Mouse (Mus musculus) E14TG2a.4 (cell line): ENCODE measurements around the gene Gfm2.

Experiments used
- H3K27me3 ChIP-seq: 2 replicates; pipeline ENCODE4 v1.6.1; 2014; ENCODE audit warnings: low read length, control low read depth; ENCODE audit not compliant: insufficient read depth
- H3K36me3 ChIP-seq: 2 replicates; pipeline ENCODE4 v1.6.1; 2014; ENCODE audit warnings: low read length, control low read depth; ENCODE audit not compliant: insufficient read depth
- H3K4me1 ChIP-seq: replicated peaks from 2 replicates; pipeline ENCODE4 v1.6.1; 2014; ENCODE audit warnings: low read depth, low read length, control low read depth
- H3K4me3 ChIP-seq: replicated peaks from 2 replicates; pipeline ENCODE4 v1.5.1; 2014; ENCODE audit warnings: mild to moderate bottlenecking, low read length
- H3K9me3 ChIP-seq: 2 replicates; pipeline ENCODE4 v1.6.1; 2014; ENCODE audit warnings: low read length, control low read depth
- CTCF ChIP-seq: conservative IDR thresholded peaks from 2 replicates; pipeline ENCODE4 v1.5.1; 2014; ENCODE audit warnings: low read length
- NANOG ChIP-seq: IDR thresholded peaks from 2 replicates; pipeline ENCODE4 v1.6.1; 2014; ENCODE audit warnings: borderline replicate concordance, low read length, mixed read lengths
- POU5F1 ChIP-seq: IDR thresholded peaks from 2 replicates; pipeline ENCODE4 v1.6.1; 2014; ENCODE audit warnings: low read length, borderline replicate concordance

The Gfm2 gene

DNA sequence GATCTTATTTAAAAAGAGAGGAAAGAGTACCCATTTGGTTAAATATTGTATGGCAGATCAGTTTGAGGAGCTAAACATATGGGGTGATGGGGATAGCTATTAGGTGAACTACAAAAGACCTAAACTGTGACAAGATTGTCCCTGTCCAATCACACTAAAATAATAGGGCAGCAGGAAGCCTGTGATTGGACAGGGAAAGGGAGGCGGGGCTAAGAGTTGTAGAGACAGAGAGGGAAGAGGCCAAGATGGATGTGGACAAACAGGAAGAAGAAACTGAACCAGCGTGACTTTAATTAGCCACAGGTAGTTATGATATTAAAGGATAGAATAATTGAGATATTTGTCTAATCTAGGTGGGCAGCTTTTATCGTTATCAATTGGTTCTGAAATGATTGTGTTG, 82.3 kb downstream of the Gfm2 start:
- H3K4me3 ChIP-seq, result no peak overlapping the region
- no peaks in the 10 kb centered on the region for H3K9me3 ChIP-seq
- H3K36me3 ChIP-seq, result no peaks in the 10 kb centered on the region
- no peak for TF ChIP-seq NANOG
- TF ChIP-seq POU5F1, result no peak
- no peak for TF ChIP-seq CTCF
- H3K4me1 ChIP-seq, result peaks cover 22% of the 10 kb centered on the region
- H3K27me3 ChIP-seq, result no peaks in the 10 kb centered on the region

DNA sequence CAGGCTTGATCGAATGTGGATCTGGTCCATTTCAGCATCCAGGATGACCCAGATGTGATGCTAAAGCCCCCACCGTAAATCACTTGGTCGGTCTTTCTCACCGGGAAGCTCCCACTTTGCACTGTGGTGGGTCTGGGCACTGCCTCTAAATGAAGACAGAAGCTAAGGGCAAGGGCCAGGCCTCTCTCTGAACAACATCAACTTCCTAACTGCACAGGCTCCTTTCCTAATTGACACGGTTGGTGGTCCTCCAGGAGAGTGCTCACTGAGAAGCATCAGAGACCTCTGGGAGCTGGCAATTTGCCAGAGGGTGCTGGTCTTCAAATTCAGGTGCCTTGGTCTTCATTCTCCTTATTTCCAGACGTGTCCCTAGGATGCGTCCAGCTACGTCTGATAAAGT, 86.1 kb downstream of the Gfm2 start:
- no peak for TF ChIP-seq NANOG
- TF ChIP-seq POU5F1, result no peak
- TF ChIP-seq CTCF, result no peak
- H3K4me3 ChIP-seq, result no peak overlapping the region

GRCm38 (mm10) chr13:97224341-97224982, 86.7 kb downstream of the Gfm2 start:
- H3K36me3 ChIP-seq, result no peaks in the 10 kb centered on the region

More for the DNA sequence above, 86.1 kb downstream of the Gfm2 start:
- Histone ChIP-seq H3K9me3 (0 out of 2 replicates have a peak, but pooled peaks cover 5% of the 10 kb centered on the region), H3K36me3 (no peaks in the 10 kb centered on the region), H3K27me3 (no peaks in the 10 kb centered on the region), H3K4me1 (peaks cover 35% of the 10 kb centered on the region)

DNA sequence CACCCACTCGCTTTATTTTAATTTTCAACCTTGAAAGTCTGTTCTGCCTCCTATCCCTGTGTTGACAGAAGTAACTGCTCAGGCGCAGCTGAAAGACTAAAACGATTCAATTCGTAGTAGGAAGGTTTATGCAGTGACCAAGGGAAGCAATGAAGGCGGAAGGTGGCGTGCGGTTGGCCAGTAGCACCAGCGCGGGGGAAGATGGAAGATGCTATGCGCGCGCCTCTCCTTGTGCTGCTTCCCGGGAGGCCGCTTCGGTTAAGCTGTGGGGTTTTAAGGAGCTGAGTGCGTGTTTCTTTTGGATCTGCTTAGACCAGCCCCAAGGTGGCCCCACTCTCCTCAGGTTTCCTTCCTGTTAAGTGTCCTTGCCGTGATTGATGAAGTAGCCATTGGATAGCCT, 87.4 kb downstream of the Gfm2 start:
- Histone ChIP-seq H3K9me3 (0 out of 2 replicates have a peak, but pooled peaks cover 5% of the 10 kb centered on the region), H3K4me1 (peaks cover 35% of the 10 kb centered on the region), H3K4me3 (peak overlapping the region; percentile 48), H3K36me3 (no peaks in the 10 kb centered on the region), H3K27me3 (no peaks in the 10 kb centered on the region)
- TF ChIP-seq NANOG, result no peak
- TF ChIP-seq CTCF, result no peak
- no peak for TF ChIP-seq POU5F1

More at GRCm38 (mm10) chr13:97224341-97224982, 86.7 kb downstream of the Gfm2 start:
- no peak for TF ChIP-seq POU5F1
- no peak for TF ChIP-seq CTCF
- TF ChIP-seq NANOG, result no peak
- Histone ChIP-seq H3K4me3 (peak overlapping the region; percentile 48; the same call in 1 of the 2 replicates), H3K4me1 (peaks cover 35% of the 10 kb centered on the region), H3K9me3 (0 out of 2 replicates have a peak, but pooled peaks cover 5% of the 10 kb centered on the region), H3K27me3 (no peaks in the 10 kb centered on the region)

- Histone ChIP-seq H3K4me1 (peaks cover 35% of the 10 kb centered on the region), H3K4me3 (no peak overlapping the region), H3K27me3 (no peaks in the 10 kb centered on the region), H3K36me3 (no peaks in the 10 kb centered on the region), H3K9me3 (peaks cover 9% of the 10 kb centered on the region; the same call in 1 of the 2 replicates)
- TF ChIP-seq POU5F1 (no peak), CTCF (no peak), NANOG (no peak)
Measured at GRCm38 (mm10) chr13:97227795-97228194, 90.1 kb downstream of the Gfm2 start.

- H3K4me1 ChIP-seq, result peaks cover 29% of the 10 kb centered on the region
- peaks cover 16% of the 10 kb centered on the region for H3K9me3 ChIP-seq
- H3K4me3 ChIP-seq, result no peak overlapping the region
- no peak for TF ChIP-seq CTCF
- TF ChIP-seq POU5F1, result no peak
- TF ChIP-seq NANOG, result no peak
- no peaks in the 10 kb centered on the region for H3K27me3 ChIP-seq
- H3K36me3 ChIP-seq, result no peaks in the 10 kb centered on the region
Measured at GRCm38 (mm10) chr13:97230101-97230500, 92.4 kb downstream of the Gfm2 start.
